Mouse (Mus musculus) liver, postnatal 0 days (tissue): Measurements from ENCODE around the gene Il21.

ENCODE experiments used
- CTCF ChIP-seq: sonication (generic); IDR thresholded peaks from 2 replicates; pipeline ENCODE4 v1.5.1; 2016; ENCODE audit warnings: antibody characterized with exemption, low read depth
- EP300 ChIP-seq: IDR thresholded peaks from 2 replicates; pipeline ENCODE4 v1.6.1; 2016; ENCODE audit warnings: antibody characterized with exemption, low read depth, mild to moderate bottlenecking

DNA sequence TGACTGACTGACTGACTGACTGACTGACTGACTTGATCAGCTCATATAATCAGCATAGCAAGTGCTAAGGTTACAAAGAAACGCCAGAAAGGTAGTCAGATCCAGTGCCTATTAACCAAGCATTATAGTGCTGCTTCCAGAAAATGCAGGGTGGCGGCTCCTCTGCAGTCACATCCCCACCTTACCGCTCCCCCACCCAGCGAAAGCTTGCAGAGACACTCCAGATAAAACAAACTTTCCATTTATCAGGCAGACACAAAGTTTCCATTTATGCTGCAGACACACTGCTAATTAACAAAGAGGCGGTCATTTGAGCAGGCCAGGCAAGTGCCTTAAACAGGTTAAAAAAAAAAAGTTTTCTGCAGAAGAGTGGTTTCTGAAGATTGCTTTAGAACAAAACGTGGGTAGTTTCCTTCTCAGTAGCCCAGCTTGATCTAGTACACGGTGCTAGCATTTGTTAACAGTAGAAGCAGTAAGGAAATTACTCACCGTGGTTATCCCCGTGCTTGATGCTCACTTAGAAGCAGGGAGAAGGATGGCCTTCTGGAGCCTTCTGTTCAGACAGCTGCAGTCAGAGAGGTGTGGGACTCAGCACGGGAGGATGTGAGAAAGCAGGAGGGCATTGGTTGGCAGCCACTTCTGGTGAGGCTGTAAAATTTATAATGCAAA lies 27.0 kb upstream of the Il21 start:
- TF ChIP-seq EP300 = no peak
- no peak for TF ChIP-seq CTCF
